Mouse (Mus musculus) liver, postnatal 0 days (tissue): ENCODE results near the gene Cxcl2. TPM values are rescaled to one million over a fixed set of nuclear protein-coding genes. Genes with fewer than 3 reads are reported as not detected.

Experiments
- ATAC-seq: fragments of 200-750 bp; cut with Nextera tagmentation; 2 replicates; pipeline ENCODE4 v1.8.0; 2017; ENCODE audit warnings: mild to moderate bottlenecking, moderate library complexity
- DNase-seq: peaks from one replicate; pipeline ENCODE4 v3.0.0-alpha.2; 2016
- H3K27ac ChIP-seq: fragments of 300-500 bp; sonication (generic); 2 replicates; pipeline ENCODE4 v1.5.1; 2014; ENCODE audit warnings: antibody characterized with exemption, moderate library complexity, mild to moderate bottlenecking, low read depth
- H3K27me3 ChIP-seq: fragments of 300-500 bp; sonication (generic); 2 replicates; pipeline ENCODE4 v1.6.1; 2014; ENCODE audit warnings: low read length, control low read depth, mixed read lengths; ENCODE audit not compliant: insufficient read depth
- H3K36me3 ChIP-seq: fragments of 300-500 bp; sonication (generic); replicated peaks from 2 replicates; pipeline ENCODE4 v1.6.1; 2014; ENCODE audit warnings: mild to moderate bottlenecking, control low read depth, low read length, moderate library complexity, mixed read lengths; ENCODE audit not compliant: insufficient read depth
- H3K4me1 ChIP-seq: fragments of 300-500 bp; sonication (generic); 2 replicates; pipeline ENCODE4 v1.6.1; 2014; ENCODE audit warnings: antibody characterized with exemption, mild to moderate bottlenecking, control low read depth; ENCODE audit not compliant: insufficient read depth
- H3K4me2 ChIP-seq: fragments of 300-500 bp; sonication (generic); 2 replicates; pipeline ENCODE4 v1.6.1; 2014; ENCODE audit warnings: low read depth, mild to moderate bottlenecking, low read length, moderate library complexity, mixed read lengths
- H3K4me3 ChIP-seq: fragments of 300-500 bp; sonication (generic); 2 replicates; pipeline ENCODE4 v1.5.1; 2014; ENCODE audit warnings: low read depth, low read length
- H3K9ac ChIP-seq: fragments of 300-500 bp; sonication (generic); replicated peaks from 2 replicates; pipeline ENCODE4 v1.6.1; 2014; ENCODE audit warnings: mild to moderate bottlenecking, moderate library complexity
- H3K9me3 ChIP-seq: fragments of 300-500 bp; sonication (generic); 2 replicates; pipeline ENCODE4 v1.6.1; 2016; ENCODE audit warnings: mild to moderate bottlenecking, control low read depth, low read length, mixed read lengths
- CTCF ChIP-seq: sonication (generic); IDR thresholded peaks from 2 replicates; pipeline ENCODE4 v1.5.1; 2016; ENCODE audit warnings: antibody characterized with exemption, low read depth
- EP300 ChIP-seq: IDR thresholded peaks from 2 replicates; pipeline ENCODE4 v1.6.1; 2016; ENCODE audit warnings: antibody characterized with exemption, low read depth, mild to moderate bottlenecking
- WGBS: fragments of 180-500 bp; shearing (Covaris S2); extraction: QIAGEN DNeasy Blood & Tissue Kit; methylation state at CpG from one replicate; pipeline ENCODE4 v1.1.7; 2014; ENCODE audit not compliant: insufficient replicate concordance; 5-methylcytosine and 5-hydroxymethylcytosine counted together
- polyA plus RNA-seq: library from polyadenylated mRNA; unstranded; fragments of >200 nt; fragmentation: Nextera tagmentation; extraction: Ambion mirVana; gene quantifications from 2 replicates; pipeline ENCODE4 v1.2.1, GENCODE M21; 2015

Cxcl2 gene
- polyA plus RNA-seq, 1 experiment from 2014 or later, result 0.13 TPM

DNA sequence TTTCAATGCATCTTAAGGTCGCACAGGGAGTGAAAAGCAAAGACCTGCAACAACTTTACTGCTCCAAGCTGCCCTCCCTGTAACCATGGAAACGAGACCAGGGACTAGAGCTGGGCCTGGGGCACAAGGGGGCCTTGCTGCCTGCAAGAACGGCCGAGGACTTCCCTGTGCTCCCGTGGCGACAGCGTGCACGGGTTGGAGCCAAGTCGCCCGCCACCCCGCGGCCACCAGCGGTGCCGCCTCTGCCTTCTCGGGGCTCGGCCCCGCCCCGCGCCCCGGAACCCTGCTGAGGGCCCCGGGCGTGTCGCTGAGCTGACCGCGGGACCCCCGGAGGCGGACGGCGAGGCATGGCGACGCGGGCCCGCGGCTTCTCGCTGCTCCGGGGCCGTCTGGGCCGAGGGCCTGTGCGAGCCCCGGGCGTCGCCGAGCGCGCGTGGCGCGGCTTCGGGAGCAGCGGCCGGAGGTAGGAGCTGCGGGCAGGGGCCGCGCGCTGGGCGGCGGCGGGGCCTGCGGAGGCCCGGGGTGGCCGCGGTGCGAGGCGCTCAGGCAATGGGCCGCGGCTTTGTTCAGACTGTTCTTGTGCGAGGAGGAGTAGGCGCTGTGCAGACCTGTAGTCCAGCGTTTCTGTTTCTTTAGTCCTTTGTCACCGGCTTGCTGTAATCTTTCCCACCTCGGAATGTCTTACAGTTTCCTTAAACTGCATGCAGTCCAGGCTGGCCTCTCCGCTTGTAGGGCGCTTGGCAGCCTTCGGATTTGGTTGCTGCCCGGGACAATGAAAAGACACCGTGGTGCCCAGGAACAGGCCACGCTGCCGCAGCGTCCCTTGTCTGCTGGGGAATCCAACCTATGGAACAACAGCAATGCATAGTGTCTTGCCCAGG is 27.5 kb downstream of the Cxcl2 start, which contains the start of gene Mthfd2l:
Gene Mthfd2l, plus strand, starts transcription at position 147 of the 881 bp plus-strand sequence.
- ATAC-seq (peak; percentile 97), DNase-seq (peak; percentile 87)
- Histone ChIP-seq H3K4me1 (peaks cover 8% of the 10 kb centered on the region; the same call in 1 of the 2 replicates), H3K9me3 (no peaks in the 10 kb centered on the region), H3K9ac (peak within 1 kb of the TSS; percentile 79), H3K4me2 (peak within 1 kb of the TSS; percentile 77), H3K36me3 (no peaks in the 10 kb centered on the region; the same call in 1 of the 2 replicates), H3K27ac (peak within 1 kb of the TSS; percentile 80), H3K4me3 (peak within 1 kb of the TSS; percentile 64), H3K27me3 (no peaks in the 10 kb centered on the region)
- WGBS, result under 1% methylated on average over 68 of the region's 79 CpGs
- TF ChIP-seq EP300, result no peak
- TF ChIP-seq CTCF, result peak; percentile 71

DNA sequence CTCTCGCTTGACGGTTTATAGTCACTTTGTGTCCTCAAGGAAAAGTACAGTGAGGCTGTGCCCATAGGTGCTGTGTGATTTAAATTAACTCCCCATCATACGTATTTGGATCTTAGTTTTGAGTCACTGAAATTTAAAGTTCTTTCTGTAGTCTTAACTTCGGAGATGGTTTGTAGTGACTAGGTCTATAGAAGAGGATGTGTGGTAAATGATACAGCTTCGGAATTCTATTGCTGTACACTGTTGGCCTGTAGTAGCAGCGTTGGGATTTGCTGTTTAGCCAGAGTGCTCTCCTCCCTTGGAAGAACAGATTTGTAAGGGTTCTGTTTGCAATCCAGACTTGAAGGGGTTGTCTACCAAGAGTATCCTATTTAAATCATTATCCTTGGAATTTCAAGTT is 28.2 kb downstream of the Cxcl2 start:
- TF ChIP-seq CTCF, result no peak
- H3K9me3 ChIP-seq, result no peaks in the 10 kb centered on the region
- H3K9ac ChIP-seq, result peak overlapping the region; percentile 79
- peak overlapping the region; percentile 77 for H3K4me2 ChIP-seq
- peak overlapping the region; percentile 80; the same call in 1 of the 2 replicates for H3K27ac ChIP-seq
- no peak for ATAC-seq
- peaks cover 8% of the 10 kb centered on the region; the same call in 1 of the 2 replicates for H3K4me1 ChIP-seq
- no peaks in the 10 kb centered on the region; the same call in 1 of the 2 replicates for H3K36me3 ChIP-seq
- no peaks in the 10 kb centered on the region for H3K27me3 ChIP-seq
- peak overlapping the region; percentile 64 for H3K4me3 ChIP-seq
- DNase-seq, result no peak
- WGBS, result 20% methylated on average over 6 of the region's 6 CpGs

DNA sequence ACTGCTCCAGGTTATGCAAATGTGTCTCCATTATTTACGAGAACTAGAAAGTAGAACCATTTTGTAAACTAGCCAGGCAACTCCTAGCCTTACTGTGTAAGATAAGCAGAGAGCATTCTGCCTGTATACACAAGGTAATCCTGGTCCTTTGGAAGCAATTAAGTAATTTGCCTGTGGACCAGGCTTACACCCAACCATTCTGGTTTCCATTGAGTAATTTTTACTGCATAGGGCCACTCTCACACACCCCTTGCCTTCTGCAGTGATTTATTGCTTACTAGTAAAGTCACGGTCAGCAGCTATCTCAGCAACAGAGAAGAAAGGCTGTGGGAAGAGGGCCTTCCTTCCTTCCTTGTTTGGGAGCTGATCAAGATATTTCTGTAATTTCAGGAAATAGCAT is 33.0 kb downstream of the Cxcl2 start:
- Histone ChIP-seq H3K9ac (no peak overlapping the region), H3K27ac (no peak overlapping the region), H3K36me3 (no peaks in the 10 kb centered on the region; the same call in 1 of the 2 replicates), H3K27me3 (no peaks in the 10 kb centered on the region), H3K9me3 (no peaks in the 10 kb centered on the region), H3K4me2 (no peak overlapping the region), H3K4me3 (no peak overlapping the region), H3K4me1 (0 out of 2 replicates have a peak, but pooled peaks cover 1% of the 10 kb centered on the region)
- no peak for TF ChIP-seq CTCF
- TF ChIP-seq EP300, result no peak
- 70% methylated on average over 2 of the region's 2 CpGs for WGBS
- DNase-seq (no peak), ATAC-seq (no peak)

DNA sequence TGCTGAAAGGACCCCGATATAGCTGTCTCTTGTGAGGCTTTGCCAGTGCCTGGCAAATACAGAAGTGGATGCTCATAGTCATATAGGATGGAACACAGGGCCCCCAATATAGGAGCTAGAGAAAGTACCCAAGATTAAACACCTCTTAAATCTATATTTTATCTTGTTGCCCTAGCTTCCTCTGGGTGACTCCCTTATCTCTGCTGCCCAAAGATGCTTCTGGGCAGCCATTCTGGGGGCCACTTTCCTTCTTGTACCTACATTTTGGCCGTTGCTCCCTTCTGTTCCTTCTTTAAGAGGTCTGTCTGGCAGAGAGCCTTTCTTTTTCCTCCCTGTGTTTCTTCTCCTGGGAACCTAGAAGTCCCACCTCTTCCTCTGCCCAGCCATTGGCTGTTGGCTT is 41.8 kb downstream of the Cxcl2 start:
- Histone ChIP-seq H3K9ac (no peak overlapping the region), H3K36me3 (no peaks in the 10 kb centered on the region), H3K4me1 (no peaks in the 10 kb centered on the region; the same call in 1 of the 2 replicates), H3K27me3 (no peaks in the 10 kb centered on the region), H3K4me2 (no peak overlapping the region), H3K4me3 (no peak overlapping the region), H3K27ac (no peak overlapping the region), H3K9me3 (no peaks in the 10 kb centered on the region)
- ATAC-seq (no peak), DNase-seq (no peak)
- WGBS, result 69% methylated on average over 2 of the region's 2 CpGs
- TF ChIP-seq EP300 (no peak), CTCF (no peak)

DNA sequence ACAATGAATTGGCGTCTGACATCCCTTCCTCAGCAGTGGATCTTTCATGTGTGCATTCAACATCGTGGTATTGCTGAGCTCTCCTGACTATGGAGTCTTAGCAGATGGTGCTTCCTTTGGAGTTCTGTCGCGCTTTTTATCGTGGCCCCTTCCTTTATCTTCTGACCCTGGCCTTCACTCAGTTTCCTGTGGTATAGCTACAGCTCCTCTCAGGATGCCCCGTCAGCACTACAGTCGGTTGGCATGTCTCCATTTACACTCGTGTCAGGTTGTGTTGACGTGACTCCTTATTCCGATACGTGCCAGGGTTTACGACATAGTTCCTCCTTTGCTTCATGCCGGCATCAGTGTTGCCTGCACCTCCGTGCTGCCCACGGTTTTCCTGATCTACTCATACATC is 45.8 kb downstream of the Cxcl2 start:
- no peaks in the 10 kb centered on the region; the same call in 1 of the 2 replicates for H3K4me1 ChIP-seq
- no peaks in the 10 kb centered on the region for H3K27me3 ChIP-seq
- 42% methylated on average over 15 of the region's 15 CpGs for WGBS
- H3K36me3 ChIP-seq, result no peaks in the 10 kb centered on the region
- H3K4me3 ChIP-seq, result no peak overlapping the region
- no peak for DNase-seq
- 0 out of 2 replicates have a peak, but pooled peaks have one; percentile 10 for ATAC-seq
- H3K4me2 ChIP-seq, result peak overlapping the region; percentile 32; the same call in 1 of the 2 replicates
- TF ChIP-seq CTCF, result no peak
- TF ChIP-seq EP300, result 0 out of 2 replicates have a peak, but pooled peaks have one; percentile 21
- no peak overlapping the region for H3K9ac ChIP-seq
- H3K9me3 ChIP-seq, result no peaks in the 10 kb centered on the region
- H3K27ac ChIP-seq, result no peak overlapping the region

DNA sequence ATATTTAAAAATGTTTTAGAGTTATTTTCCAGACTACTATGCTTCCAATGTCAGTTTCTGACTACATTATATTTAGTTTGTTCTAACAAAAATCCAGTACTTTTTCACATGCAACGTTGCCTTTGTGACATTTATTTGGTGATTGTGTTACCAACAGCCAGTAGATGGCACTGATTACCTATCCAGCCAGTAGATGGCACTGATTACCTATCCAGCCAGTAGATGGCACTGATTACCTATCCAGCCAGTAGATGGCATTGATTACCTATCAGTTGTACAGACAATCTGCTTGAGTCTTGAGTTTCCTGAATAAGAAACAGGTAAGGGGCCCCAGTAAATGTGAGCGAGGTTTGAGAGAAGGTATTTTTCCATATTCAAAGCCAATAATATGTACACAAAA is 47.8 kb downstream of the Cxcl2 start:
- no peak for ATAC-seq
- WGBS, result 34% methylated on average over 2 of the region's 2 CpGs
- no peak for DNase-seq

More for the DNA sequence above, 47.8 kb downstream of the Cxcl2 start:
- Histone ChIP-seq H3K4me2 (no peak overlapping the region), H3K9ac (no peak overlapping the region), H3K36me3 (no peaks in the 10 kb centered on the region), H3K9me3 (no peaks in the 10 kb centered on the region), H3K4me3 (no peak overlapping the region), H3K27ac (no peak overlapping the region), H3K27me3 (no peaks in the 10 kb centered on the region), H3K4me1 (no peaks in the 10 kb centered on the region)
- TF ChIP-seq EP300, result no peak
- peak; percentile 83 for TF ChIP-seq CTCF
